In the genomic region with DNA sequence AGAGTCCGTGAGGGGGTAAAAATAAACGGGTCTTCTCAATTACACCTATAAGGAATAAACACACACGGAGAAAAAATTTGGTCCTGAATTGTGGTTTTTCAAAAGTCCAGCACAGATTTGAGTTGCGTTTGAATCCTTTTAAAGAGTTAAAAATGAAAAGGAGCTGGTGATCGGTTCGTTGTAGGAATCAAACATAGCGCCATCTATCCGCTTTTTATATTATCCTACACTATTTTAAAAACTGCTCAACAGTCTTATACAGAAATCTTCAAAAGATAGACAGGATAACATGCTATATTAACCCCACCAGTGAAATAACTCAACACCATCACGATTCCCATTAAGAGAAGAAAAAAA, we compare ENCODE assay signal across 8 mouse cellular contexts. TPM values are rescaled to one million over a fixed set of nuclear protein-coding genes. Genes with fewer than 3 reads are reported as not detected.
A peak's percentile ranks its signal among the peaks of the same experiment; 100 is the strongest.
DNase-seq lines count a peak whose midpoint lies in the region; ATAC-seq and TF ChIP-seq lines count a peak whose summit lies in the region.

No protein-coding gene starts in this region.

- H3K27ac ChIP-seq in kidney, embryonic 15.5 days: peak overlapping the region; percentile 99
- H3K27ac ChIP-seq in cortical plate, adult 2 months (ENCODE audit: insufficient read depth, low read length): peak overlapping the region; percentile 99; the same call in 1 of the 2 replicates
- H3K27ac ChIP-seq in midbrain, embryonic 16.5 days (ENCODE audit: low read length): peak overlapping the region; percentile 97

- H3K36me3 ChIP-seq in kidney, embryonic 15.5 days: peaks cover 3% of the 10 kb centered on the region; the same call in 1 of the 2 replicates
- no peaks in the 10 kb centered on the region for H3K36me3 ChIP-seq in midbrain, embryonic 16.5 days (ENCODE audit: control insufficient read depth, insufficient read depth, low read length)

- peaks cover 31% of the 10 kb centered on the region for H3K4me1 ChIP-seq in kidney, embryonic 15.5 days
- 0 out of 2 replicates have a peak, but pooled peaks cover 1% of the 10 kb centered on the region for H3K4me1 ChIP-seq in cortical plate, adult 2 months (ENCODE audit: control insufficient read depth, insufficient read depth, low read length)
- peaks cover 28% of the 10 kb centered on the region for H3K4me1 ChIP-seq in midbrain, embryonic 16.5 days (ENCODE audit: control insufficient read depth, insufficient read depth, low read length)

- no peak for TF ChIP-seq CTCF in cortical plate, adult 2 months (IDR thresholded peaks at IDR 0.05; ENCODE audit: extremely low read depth, insufficient read depth, low read length)

- H3K9me3 ChIP-seq in kidney, embryonic 15.5 days (replicated peaks): no peaks in the 10 kb centered on the region
- H3K9me3 ChIP-seq in midbrain, embryonic 16.5 days (replicated peaks; ENCODE audit: control insufficient read depth, low read length, poor library complexity, severe bottlenecking): no peaks in the 10 kb centered on the region

- peak overlapping the region; percentile 95 for H3K9ac ChIP-seq in kidney, embryonic 15.5 days
- H3K9ac ChIP-seq in midbrain, embryonic 16.5 days (ENCODE audit: low read depth, low read length): peak overlapping the region; percentile 92

- H3K4me3 ChIP-seq in kidney, embryonic 15.5 days (replicated peaks): peak overlapping the region; percentile 72
- peak overlapping the region; percentile 50 for H3K4me3 ChIP-seq in cortical plate, adult 2 months (ENCODE audit: insufficient read depth, low read length)
- H3K4me3 ChIP-seq in midbrain, embryonic 16.5 days (ENCODE audit: low read depth, low read length): peak overlapping the region; percentile 100

- DNase-seq in kidney, adult 11 months: no peak
- peak; percentile 53 for DNase-seq in induced T-regulatory cell, adult 2 months (ENCODE audit: low read depth)
- DNase-seq in gastrocnemius, adult 8-10 months (ENCODE audit: low spot score in 2 of 2): no peak
- no peak for DNase-seq in right cerebral cortex, postnatal 14 days
- DNase-seq in cerebellum, postnatal 14 days: no peak

- no peak for ATAC-seq in kidney, embryonic 15.5 days (replicated peaks; ENCODE audit: low FRiP score)
- ATAC-seq in midbrain, embryonic 16.5 days: no peak

- peak overlapping the region; percentile 65 for H3K4me2 ChIP-seq in kidney, embryonic 15.5 days
- peak overlapping the region; percentile 42 for H3K4me2 ChIP-seq in midbrain, embryonic 16.5 days (ENCODE audit: low read length)

- WGBS in kidney, embryonic 15.5 days: 0% methylated on average over 9 of the region's 9 CpGs
- 0% methylated on average over 9 of the region's 9 CpGs for WGBS in midbrain, embryonic 16.5 days

- no peak for TF ChIP-seq POLR2A in cortical plate, adult 2 months (IDR thresholded peaks at IDR 0.05; ENCODE audit: extremely low read depth, insufficient read depth, low read length)

- H3K27me3 ChIP-seq in kidney, embryonic 15.5 days: no peaks in the 10 kb centered on the region
- H3K27me3 ChIP-seq in midbrain, embryonic 16.5 days (ENCODE audit: control insufficient read depth, insufficient read depth, low read depth, low read length): no peaks in the 10 kb centered on the region

RNA-seq across cellular contexts. Expression of a gene that starts 3.3 kb away (rescaled TPM):
- polyA plus RNA-seq in kidney, embryonic 15.5 days (2015; fragmentation: Nextera tagmentation; extraction: Ambion mirVana): 49.0 and 50.1 TPM in 2 replicates
- polyA plus RNA-seq in cortical plate, adult 2 months (2012; rRNA removed): 11.2 and 12.0 TPM in 2 replicates
- 158 and 160 TPM in 2 replicates for polyA plus RNA-seq in midbrain, embryonic 16.5 days (2015; fragmentation: Nextera tagmentation; extraction: Ambion mirVana)
- total RNA-seq in gastrocnemius, adult 8-10 months (2022): 1 to 10 TPM; 1.1 to 2.5 (median 1.6) TPM

Comparison
In these comparisons a context has a peak if more than half of its experiments do, and no peak if none do; other contexts are left out.
1. H3K4me3 ChIP-seq: peak in every context shown above with its lines; median percentile 100 in midbrain, embryonic 16.5 days; 72 in kidney, embryonic 15.5 days; 50 in cortical plate, adult 2 months.